Mouse (Mus musculus) heart, embryonic 14.5 days (tissue): ENCODE measurements around the gene Tomt. TPM values are rescaled to one million over a fixed set of nuclear protein-coding genes. Genes with fewer than 3 reads are reported as not detected.

Experiments
- ATAC-seq: fragments of 200-750 bp; cut with Nextera tagmentation; 2 replicates; pipeline ENCODE4 v1.8.0; 2017; ENCODE audit warnings: low read depth, moderate TSS enrichment; ENCODE audit not compliant: insufficient number of reproducible peaks, insufficient read depth, low FRiP score
- H3K27ac ChIP-seq, 2 experiments: fragments of 200-500 bp in 1 of 2; fragments of 300-500 bp in 1 of 2; sonication (generic) in 1 of 2; replicated peaks in 1 of 2; 2 replicates each; pipeline ENCODE4 v1.5.1; 2012 to 2014; ENCODE audit warnings: low read depth in 2 of 2, low read length in 2 of 2, control low read depth in 1 of 2, mild to moderate bottlenecking in 1 of 2, mixed read lengths in 1 of 2; ENCODE audit not compliant: control insufficient read depth in 1 of 2, insufficient read depth in 1 of 2
- H3K27me3 ChIP-seq: fragments of 300-500 bp; sonication (generic); 2 replicates; pipeline ENCODE4 v1.6.1; 2014; ENCODE audit warnings: mild to moderate bottlenecking, low read length, control low read depth; ENCODE audit not compliant: control insufficient read depth, insufficient read depth
- H3K36me3 ChIP-seq: fragments of 300-500 bp; sonication (generic); 2 replicates; pipeline ENCODE4 v1.6.1; 2014; ENCODE audit warnings: mild to moderate bottlenecking, control low read depth, low read length, mixed read lengths; ENCODE audit not compliant: control insufficient read depth, insufficient read depth
- H3K4me1 ChIP-seq, 2 experiments: fragments of 200-500 bp in 1 of 2; fragments of 300-500 bp in 1 of 2; sonication (generic) in 1 of 2; 2 replicates each; pipeline ENCODE4 v1.6.1; 2012 to 2014; ENCODE audit warnings: low read length in 2 of 2, control low read depth in 1 of 2, mixed read lengths in 1 of 2; ENCODE audit not compliant: control insufficient read depth in 2 of 2, insufficient read depth in 2 of 2
- H3K4me2 ChIP-seq: fragments of 300-500 bp; sonication (generic); 2 replicates; pipeline ENCODE4 v1.6.1; 2014; ENCODE audit warnings: mild to moderate bottlenecking, low read length
- H3K4me3 ChIP-seq, 2 experiments: fragments of 200-500 bp in 1 of 2; fragments of 300-500 bp in 1 of 2; sonication (generic) in 1 of 2; 2 replicates each; pipeline ENCODE4 v1.5.1; 2012 to 2014; ENCODE audit warnings: low read length in 2 of 2, mild to moderate bottlenecking in 2 of 2, control low read depth in 1 of 2, low read depth in 1 of 2, moderate library complexity in 1 of 2; ENCODE audit not compliant: control insufficient read depth in 1 of 2, insufficient read depth in 1 of 2
- H3K9ac ChIP-seq: fragments of 300-500 bp; sonication (generic); 2 replicates; pipeline ENCODE4 v1.6.1; 2014; ENCODE audit warnings: mild to moderate bottlenecking, low read length
- H3K9me3 ChIP-seq: fragments of 300-500 bp; sonication (generic); 2 replicates; pipeline ENCODE4 v1.6.1; 2016; ENCODE audit warnings: low read length, control low read depth; ENCODE audit not compliant: control insufficient read depth
- WGBS: fragments of 180-500 bp; shearing (Covaris S2); extraction: QIAGEN DNeasy Blood & Tissue Kit; methylation state at CpG from one replicate; pipeline ENCODE4 v1.1.7; 2014; 5-methylcytosine and 5-hydroxymethylcytosine counted together
- polyA plus RNA-seq: library from polyadenylated mRNA; unstranded; fragments of >200 nt; fragmentation: Nextera tagmentation; extraction: Ambion mirVana; gene quantifications from 2 replicates; pipeline ENCODE4 v1.2.1, GENCODE M21; 2014

Gene Tomt
- polyA plus RNA-seq, 1 experiment from 2014 or later = 0.14 TPM

GRCm38 (mm10) chr7:101868241-101869162 is 37.7 kb downstream of the Tomt start:
- no peak for ATAC-seq
- H3K4me3 ChIP-seq = no peak overlapping the region
- H3K9me3 ChIP-seq = no peaks in the 10 kb centered on the region
- no peaks in the 10 kb centered on the region for H3K36me3 ChIP-seq
- no peak overlapping the region for H3K9ac ChIP-seq
- no peak overlapping the region for H3K4me2 ChIP-seq
- 54% methylated on average over 13 of the region's 13 CpGs for WGBS
- peak overlapping the region; percentile 5 to 33; a peak in 2 of 4 replicates for H3K27ac ChIP-seq
- H3K27me3 ChIP-seq = no peaks in the 10 kb centered on the region
- H3K4me1 ChIP-seq = peaks cover 21 to 32% of the 10 kb centered on the region in 2 experiments

- H3K27ac ChIP-seq = no peak overlapping the region
- no peak overlapping the region for H3K4me2 ChIP-seq
- H3K4me1 ChIP-seq = peaks cover 18 to 32% of the 10 kb centered on the region in 2 experiments
- H3K36me3 ChIP-seq = no peaks in the 10 kb centered on the region
- no peaks in the 10 kb centered on the region for H3K9me3 ChIP-seq
- H3K27me3 ChIP-seq = no peaks in the 10 kb centered on the region
- no peak overlapping the region for H3K9ac ChIP-seq
- WGBS = 97% methylated on average over 4 of the region's 4 CpGs
- no peak for ATAC-seq
- no peak overlapping the region for H3K4me3 ChIP-seq
These were observed 38.7 kb downstream of the Tomt start for GRCm38 (mm10) chr7:101867482-101867881.

- Histone ChIP-seq H3K4me3 (no peak overlapping the region), H3K4me2 (no peak overlapping the region), H3K9me3 (no peaks in the 10 kb centered on the region), H3K27ac (no peak overlapping the region; a peak in 1 of 4 replicates), H3K4me1 (peaks cover 17 to 31% of the 10 kb centered on the region in 2 experiments), H3K36me3 (no peaks in the 10 kb centered on the region), H3K27me3 (no peaks in the 10 kb centered on the region), H3K9ac (no peak overlapping the region)
- 75% methylated on average over 11 of the region's 11 CpGs for WGBS
- ATAC-seq = no peak
These were observed 39.5 kb downstream of the Tomt start for GRCm38 (mm10) chr7:101866491-101867265.

GRCm38 (mm10) chr7:101863415-101863814 is 42.7 kb downstream of the Tomt start, which contains the start of gene Anapc15:
Gene Anapc15 (plus strand): TSS chr7:101863715.
- H3K4me2 ChIP-seq = no peak within 1 kb of the TSS
- H3K9ac ChIP-seq = no peak within 1 kb of the TSS
- no peaks in the 10 kb centered on the region for H3K27me3 ChIP-seq
- no peaks in the 10 kb centered on the region for H3K9me3 ChIP-seq
- H3K36me3 ChIP-seq = no peaks in the 10 kb centered on the region
- WGBS = 67% methylated on average over 3 of the region's 3 CpGs
- H3K4me1 ChIP-seq = peaks cover 7 to 14% of the 10 kb centered on the region in 2 experiments
- H3K4me3 ChIP-seq = no peak within 1 kb of the TSS
- H3K27ac ChIP-seq = no peak within 1 kb of the TSS
- ATAC-seq = no peak

GRCm38 (mm10) chr7:101862291-101862690 is 43.9 kb downstream of the Tomt start:
- Histone ChIP-seq H3K36me3 (no peaks in the 10 kb centered on the region), H3K4me3 (no peak overlapping the region), H3K27ac (no peak overlapping the region), H3K9ac (no peak overlapping the region), H3K4me1 (peaks cover 5 to 8% of the 10 kb centered on the region in 2 experiments), H3K27me3 (no peaks in the 10 kb centered on the region), H3K9me3 (no peaks in the 10 kb centered on the region), H3K4me2 (no peak overlapping the region)
- 68% methylated on average over 3 of the region's 3 CpGs for WGBS
- ATAC-seq = no peak

- Histone ChIP-seq H3K27ac (no peak overlapping the region), H3K9ac (no peak overlapping the region), H3K4me3 (no peak overlapping the region), H3K4me1 (no peaks in the 10 kb centered on the region), H3K9me3 (no peaks in the 10 kb centered on the region), H3K36me3 (no peaks in the 10 kb centered on the region), H3K4me2 (no peak overlapping the region), H3K27me3 (no peaks in the 10 kb centered on the region)
- ATAC-seq = no peak
These were observed 45.2 kb downstream of the Tomt start for GRCm38 (mm10) chr7:101860978-101861377.

- Histone ChIP-seq H3K9ac (no peak overlapping the region), H3K4me2 (no peak overlapping the region), H3K4me1 (no peaks in the 10 kb centered on the region), H3K4me3 (no peak overlapping the region), H3K27ac (no peak overlapping the region), H3K36me3 (no peaks in the 10 kb centered on the region), H3K9me3 (no peaks in the 10 kb centered on the region), H3K27me3 (no peaks in the 10 kb centered on the region)
- WGBS = 86% methylated on average over 9 of the region's 9 CpGs
- no peak for ATAC-seq
These were observed 47.8 kb downstream of the Tomt start for GRCm38 (mm10) chr7:101858362-101858761.
